In genomic region chr1:106269337-106269736, GRCm38 (mm10) we compare ENCODE assay signal across 32 mouse cellular contexts.
"Had no signal": no experiment of that assay in that cellular context is flagged by ENCODE, and none has a peak within 500 bp of the region (broad histone marks: within the 10 kb centered on the region; RNA-seq: fewer than 3 reads in every experiment).

No protein-coding gene starts in this region.

- DNase-seq: left cerebral cortex, postnatal 4 days; liver; liver, embryonic 13.5 days; liver, postnatal 0 days; lung, adult 18-20 months; lung, adult 2 months; lung, embryonic 14.5 days; lung, postnatal 10 days; lung, postnatal 14 days; lung, postnatal 36 days; lung, postnatal 4 days; midbrain, embryonic 14.5 days had no signal

- H3K4me3 ChIP-seq: left cerebral cortex, adult 2 months; limb, embryonic 10.5 days; limb, embryonic 12.5 days; limb, embryonic 13.5 days; limb, embryonic 15.5 days; liver, embryonic 12.5 days; liver, embryonic 13.5 days; liver, embryonic 15.5 days; lung, embryonic 15.5 days; midbrain, embryonic 10.5 days; midbrain, embryonic 12.5 days; midbrain, embryonic 13.5 days; midbrain, embryonic 15.5 days; myocyte; neural tube, embryonic 12.5 days had no signal

- H3K9ac ChIP-seq: limb, embryonic 12.5 days; limb, embryonic 13.5 days; limb, embryonic 15.5 days; liver, embryonic 12.5 days; liver, embryonic 13.5 days; liver, embryonic 14.5 days; liver, embryonic 15.5 days; liver, postnatal 0 days; lung, embryonic 14.5 days; lung, embryonic 15.5 days; midbrain, embryonic 12.5 days; midbrain, embryonic 13.5 days; midbrain, embryonic 15.5 days; neural tube, embryonic 12.5 days had no signal

- ATAC-seq: liver, embryonic 12.5 days; liver, postnatal 0 days; lung, postnatal 0 days; midbrain, embryonic 13.5 days; midbrain, embryonic 15.5 days; midbrain, embryonic 16.5 days had no signal

- H3K9me3 ChIP-seq: limb, embryonic 10.5 days; limb, embryonic 12.5 days; limb, embryonic 13.5 days; limb, embryonic 15.5 days; liver, embryonic 12.5 days; liver, embryonic 13.5 days; liver, embryonic 15.5 days; lung, embryonic 15.5 days; midbrain, embryonic 10.5 days; midbrain, embryonic 12.5 days; midbrain, embryonic 13.5 days; midbrain, embryonic 15.5 days; neural tube, embryonic 12.5 days had no signal

- H3K27me3 ChIP-seq: limb, embryonic 12.5 days; limb, embryonic 13.5 days; limb, embryonic 15.5 days; liver, embryonic 12.5 days; liver, embryonic 13.5 days; liver, embryonic 15.5 days; lung, embryonic 15.5 days; midbrain, embryonic 12.5 days; midbrain, embryonic 13.5 days; midbrain, embryonic 15.5 days; neural tube, embryonic 12.5 days had no signal

- H3K36me3 ChIP-seq: limb, embryonic 10.5 days; limb, embryonic 12.5 days; limb, embryonic 13.5 days; limb, embryonic 15.5 days; liver, embryonic 12.5 days; liver, embryonic 13.5 days; liver, embryonic 15.5 days; lung, embryonic 15.5 days; midbrain, embryonic 10.5 days; midbrain, embryonic 12.5 days; midbrain, embryonic 13.5 days; midbrain, embryonic 15.5 days; neural tube, embryonic 12.5 days had no signal

- H3K4me2 ChIP-seq: limb, embryonic 12.5 days; limb, embryonic 13.5 days; limb, embryonic 15.5 days; liver, embryonic 11.5 days; liver, embryonic 12.5 days; liver, embryonic 13.5 days; liver, embryonic 15.5 days; lung, embryonic 14.5 days; lung, embryonic 15.5 days; midbrain, embryonic 11.5 days; midbrain, embryonic 12.5 days; midbrain, embryonic 13.5 days; midbrain, embryonic 15.5 days; neural tube, embryonic 12.5 days had no signal

- H3K27ac ChIP-seq: left cerebral cortex, adult 2 months; limb, embryonic 10.5 days; limb, embryonic 12.5 days; limb, embryonic 13.5 days; limb, embryonic 15.5 days; liver, embryonic 12.5 days; liver, embryonic 13.5 days; liver, embryonic 14.5 days; liver, embryonic 15.5 days; lung, embryonic 15.5 days; macrophage; midbrain, embryonic 10.5 days; midbrain, embryonic 12.5 days; midbrain, embryonic 13.5 days; midbrain, embryonic 15.5 days; neural tube, embryonic 12.5 days had no signal

- H3K4me1 ChIP-seq: liver, embryonic 12.5 days; liver, embryonic 13.5 days; liver, embryonic 15.5 days had no signal
